Mouse (Mus musculus): ENCODE measurements around the gene Zmiz1. TPM values are rescaled to one million over a fixed set of nuclear protein-coding genes. Genes with fewer than 3 reads are reported as not detected.
A peak's percentile ranks its signal among the peaks of the same experiment; 100 is the strongest.

Zmiz1 gene
- total RNA-seq, 2 experiments from 2014 or later: 106 to 107 TPM

- no peak; the same call in 1 of the 2 replicates for TF ChIP-seq CTCF (IDR thresholded peaks at IDR 0.05)
- no peak for DNase-seq (ENCODE audit: extremely low spot score in 1 of 2, low spot score in 2 of 2)
- intact Hi-C loops (cut with DNase I): no loop called here
- peak overlapping the region; percentile 48 for H3K27ac ChIP-seq
- H3K4me3 ChIP-seq: no peak overlapping the region
These were observed 64.5 kb downstream of the Zmiz1 start for GRCm38 (mm10) chr14:25523230-25524110.

- intact Hi-C loops (cut with DNase I): no loop called here
- TF ChIP-seq CTCF (IDR thresholded peaks at IDR 0.05): no peak
- no peak overlapping the region for H3K4me3 ChIP-seq
- no peak for DNase-seq (ENCODE audit: extremely low spot score in 1 of 2, low spot score in 2 of 2)
- H3K27ac ChIP-seq: no peak overlapping the region
These were observed 65.1 kb downstream of the Zmiz1 start for GRCm38 (mm10) chr14:25524111-25524495.

GRCm38 (mm10) chr14:25524884-25525283 lies 65.9 kb downstream of the Zmiz1 start:
- no peak for DNase-seq (ENCODE audit: extremely low spot score in 1 of 2, low spot score in 2 of 2)
- Histone ChIP-seq H3K27ac (peak overlapping the region; percentile 37), H3K4me3 (no peak overlapping the region)
- intact Hi-C loops (cut with DNase I): no loop called here
- no peak for TF ChIP-seq CTCF (IDR thresholded peaks at IDR 0.05)

GRCm38 (mm10) chr14:25525729-25526128 lies 66.7 kb downstream of the Zmiz1 start:
- H3K4me3 ChIP-seq: no peak overlapping the region
- TF ChIP-seq CTCF (IDR thresholded peaks at IDR 0.05): no peak
- DNase-seq (ENCODE audit: extremely low spot score in 1 of 2, low spot score in 2 of 2): no peak
- H3K27ac ChIP-seq: peak overlapping the region; percentile 37; the same call in 1 of the 2 replicates
- intact Hi-C loops (cut with DNase I): no loop called here

- no peak overlapping the region for H3K4me3 ChIP-seq
- no peak for DNase-seq (ENCODE audit: extremely low spot score in 1 of 2, low spot score in 2 of 2)
- H3K27ac ChIP-seq: peak overlapping the region; percentile 34; the same call in 1 of the 2 replicates
- no peak for TF ChIP-seq CTCF (IDR thresholded peaks at IDR 0.05)
- intact Hi-C loops (cut with DNase I): no loop called here
These were observed 67.9 kb downstream of the Zmiz1 start for GRCm38 (mm10) chr14:25526872-25527271.

GRCm38 (mm10) chr14:25527321-25527720 lies 68.3 kb downstream of the Zmiz1 start:
- H3K4me3 ChIP-seq: no peak overlapping the region

GRCm38 (mm10) chr14:25530342-25530741 lies 71.4 kb downstream of the Zmiz1 start:
- TF ChIP-seq CTCF (IDR thresholded peaks at IDR 0.05): no peak
- intact Hi-C loops (cut with DNase I): no loop called here
- H3K4me3 ChIP-seq: no peak overlapping the region
- DNase-seq (ENCODE audit: extremely low spot score in 1 of 2, low spot score in 2 of 2): no peak
- H3K27ac ChIP-seq: no peak overlapping the region

More at GRCm38 (mm10) chr14:25527321-25527720, 68.3 kb downstream of the Zmiz1 start:
- intact Hi-C loops (cut with DNase I): no loop called here
- peak overlapping the region; percentile 68 for H3K27ac ChIP-seq
- TF ChIP-seq CTCF (IDR thresholded peaks at IDR 0.05): no peak
- peak; percentile 40 to 60 for DNase-seq (ENCODE audit: extremely low spot score in 1 of 2, low spot score in 2 of 2)

- intact Hi-C loops (cut with DNase I): no loop called here
- no peak overlapping the region for H3K27ac ChIP-seq
- TF ChIP-seq CTCF (IDR thresholded peaks at IDR 0.05): no peak; the same call in 1 of the 2 replicates
- no peak overlapping the region for H3K4me3 ChIP-seq
- DNase-seq (ENCODE audit: extremely low spot score in 1 of 2, low spot score in 2 of 2): no peak
These were observed 71.8 kb downstream of the Zmiz1 start for GRCm38 (mm10) chr14:25530815-25531214.

GRCm38 (mm10) chr14:25533010-25533409 lies 74.0 kb downstream of the Zmiz1 start:
- intact Hi-C loops (cut with DNase I): no loop called here
- no peak for DNase-seq (ENCODE audit: extremely low spot score in 1 of 2, low spot score in 2 of 2)
- Histone ChIP-seq H3K27ac (no peak overlapping the region), H3K4me3 (no peak overlapping the region)
- no peak for TF ChIP-seq CTCF (IDR thresholded peaks at IDR 0.05)

- TF ChIP-seq CTCF (IDR thresholded peaks at IDR 0.05): no peak
- Histone ChIP-seq H3K27ac (no peak overlapping the region), H3K4me3 (no peak overlapping the region)
- DNase-seq (ENCODE audit: extremely low spot score in 1 of 2, low spot score in 2 of 2): no peak
- intact Hi-C loops (cut with DNase I): no loop called here
These were observed 74.8 kb downstream of the Zmiz1 start for GRCm38 (mm10) chr14:25533631-25534395.

GRCm38 (mm10) chr14:25534396-25534769 lies 75.4 kb downstream of the Zmiz1 start:
- no peak overlapping the region for H3K4me3 ChIP-seq
- no peak for TF ChIP-seq CTCF (IDR thresholded peaks at IDR 0.05)
- no peak for DNase-seq (ENCODE audit: extremely low spot score in 1 of 2, low spot score in 2 of 2)
- intact Hi-C loops (cut with DNase I): no loop called here
- H3K27ac ChIP-seq: no peak overlapping the region

- intact Hi-C loops (cut with DNase I): no loop called here
- Histone ChIP-seq H3K4me3 (no peak overlapping the region), H3K27ac (no peak overlapping the region)
- no peak; the same call in 1 of the 2 replicates for TF ChIP-seq CTCF (IDR thresholded peaks at IDR 0.05)
- no peak for DNase-seq (ENCODE audit: extremely low spot score in 1 of 2, low spot score in 2 of 2)
These were observed 76.1 kb downstream of the Zmiz1 start for GRCm38 (mm10) chr14:25534918-25535582.

Measured in left cerebral cortex, adult 2 months (tissue).